Mouse (Mus musculus) hindbrain, postnatal 0 days (tissue): ENCODE results near the gene Fscn1. TPM values are rescaled to one million over a fixed set of nuclear protein-coding genes. Genes with fewer than 3 reads are reported as not detected.

Source experiments
- ATAC-seq: fragments of 200-750 bp; cut with Nextera tagmentation; 2 replicates; pipeline ENCODE4 v1.8.0; 2017; ENCODE audit warnings: mild to moderate bottlenecking, moderate TSS enrichment, moderate library complexity
- DNase-seq: peaks from one replicate; pipeline ENCODE4 v3.0.0-alpha.2; 2015; ENCODE audit warnings: low spot score
- H3K27ac ChIP-seq: fragments of 300-500 bp; sonication (generic); 2 replicates; pipeline ENCODE4 v1.5.1; 2014; ENCODE audit warnings: mild to moderate bottlenecking
- H3K27me3 ChIP-seq: fragments of 300-500 bp; sonication (generic); 2 replicates; pipeline ENCODE4 v1.6.1; 2014; ENCODE audit warnings: low read length, mixed read lengths; ENCODE audit not compliant: insufficient read depth
- H3K36me3 ChIP-seq: fragments of 300-500 bp; sonication (generic); 2 replicates; pipeline ENCODE4 v1.6.1; 2014; ENCODE audit warnings: low read length, mixed read lengths; ENCODE audit not compliant: insufficient read depth
- H3K4me1 ChIP-seq: fragments of 300-500 bp; sonication (generic); 2 replicates; pipeline ENCODE4 v1.6.1; 2014; ENCODE audit warnings: antibody characterized with exemption, low read length, mixed read lengths; ENCODE audit not compliant: insufficient read depth
- H3K4me2 ChIP-seq: fragments of 300-500 bp; sonication (generic); 2 replicates; pipeline ENCODE4 v1.6.1; 2014; ENCODE audit warnings: low read depth, mild to moderate bottlenecking, low read length, moderate library complexity, mixed read lengths
- H3K4me3 ChIP-seq: fragments of 300-500 bp; sonication (generic); 2 replicates; pipeline ENCODE4 v1.5.1; 2014; ENCODE audit warnings: low read length
- H3K9ac ChIP-seq: fragments of 300-500 bp; sonication (generic); replicated peaks from 2 replicates; pipeline ENCODE4 v1.6.1; 2014; ENCODE audit warnings: mild to moderate bottlenecking, low read length, moderate library complexity, mixed read lengths
- H3K9me3 ChIP-seq: fragments of 300-500 bp; sonication (generic); 2 replicates; pipeline ENCODE4 v1.6.1; 2016; ENCODE audit warnings: low read length, mixed read lengths
- CTCF ChIP-seq: IDR thresholded peaks from 2 replicates; pipeline ENCODE4 v1.5.1; 2016; ENCODE audit warnings: antibody characterized with exemption, control low read depth, low read depth
- WGBS: fragments of 180-500 bp; shearing (Covaris S2); extraction: QIAGEN DNeasy Blood & Tissue Kit; methylation state at CpG from one replicate; pipeline ENCODE4 v1.1.7; 2014; 5-methylcytosine and 5-hydroxymethylcytosine counted together
- polyA plus RNA-seq: library from polyadenylated mRNA; unstranded; fragments of >200 nt; fragmentation: Nextera tagmentation; extraction: Ambion mirVana; gene quantifications from 2 replicates; pipeline ENCODE4 v1.2.1, GENCODE M21; 2015
- total RNA-seq: library from RNA; depleted of rRNA; stranded (reverse); fragments of >200 nt; gene quantifications from 2 replicates; pipeline ENCODE4 v1.2.3, GENCODE M21; 2014

The Fscn1 gene
- total and polyA plus RNA-seq, 2 experiments from 2014 or later, result 457 to 613 TPM

- Histone ChIP-seq H3K36me3 (no peaks in the 10 kb centered on the region), H3K4me2 (no peak overlapping the region), H3K27ac (0 out of 2 replicates have a peak overlapping the region, but pooled peaks have one; percentile 11), H3K4me1 (no peaks in the 10 kb centered on the region), H3K27me3 (no peaks in the 10 kb centered on the region), H3K9me3 (no peaks in the 10 kb centered on the region), H3K9ac (no peak overlapping the region), H3K4me3 (no peak overlapping the region)
- ATAC-seq (no peak), DNase-seq (no peak)
- WGBS, result 65% methylated on average over 3 of the region's 3 CpGs
- no peak for TF ChIP-seq CTCF
Measured at GRCm38 (mm10) chr5:142926940-142927228, 33.3 kb upstream of the Fscn1 start.

- Histone ChIP-seq H3K4me2 (no peak overlapping the region), H3K4me3 (no peak overlapping the region), H3K9ac (no peak overlapping the region), H3K9me3 (no peaks in the 10 kb centered on the region), H3K27ac (peak overlapping the region; percentile 11; the same call in 1 of the 2 replicates), H3K4me1 (no peaks in the 10 kb centered on the region), H3K27me3 (no peaks in the 10 kb centered on the region), H3K36me3 (no peaks in the 10 kb centered on the region)
- DNase-seq (no peak), ATAC-seq (no peak)
- no peak for TF ChIP-seq CTCF
- WGBS, result 94% methylated on average over 12 of the region's 12 CpGs
Measured at GRCm38 (mm10) chr5:142927341-142927930, 32.7 kb upstream of the Fscn1 start.

DNA sequence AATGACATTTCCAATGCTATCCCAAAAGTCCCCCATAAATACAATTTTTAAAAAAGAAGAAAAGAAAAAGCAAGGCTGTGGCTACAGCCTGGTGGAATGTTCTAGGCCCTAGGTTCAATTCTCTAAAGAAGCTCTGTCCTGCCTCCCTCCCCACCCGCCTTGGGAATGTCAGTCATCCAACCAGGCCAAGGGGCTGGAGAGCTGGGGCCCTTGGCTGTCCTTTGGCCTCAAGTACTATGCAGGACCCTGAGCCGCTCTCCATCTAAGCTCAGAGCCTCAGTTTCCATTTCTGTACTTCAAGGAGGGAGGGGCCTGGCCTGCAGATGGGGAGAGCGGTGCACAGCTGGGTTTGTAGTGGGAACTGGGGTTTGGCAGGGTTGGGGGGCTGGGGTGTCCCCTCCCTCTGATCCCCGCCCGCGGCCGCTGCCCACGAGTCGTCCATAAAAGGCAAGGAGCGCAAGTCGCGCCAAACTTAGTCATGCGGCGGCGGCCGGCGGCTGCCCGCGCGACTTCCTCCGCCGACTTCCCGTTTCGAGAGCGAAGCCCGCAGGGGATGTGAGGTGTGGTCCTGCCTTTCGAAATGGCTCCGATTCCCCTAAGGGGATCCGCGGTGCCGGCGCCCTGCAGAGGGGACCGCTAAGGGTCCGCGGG is 31.3 kb upstream of the Fscn1 start:
- TF ChIP-seq CTCF, result no peak
- peak; percentile 53 for DNase-seq
- Histone ChIP-seq H3K27ac (no peak overlapping the region; the same call in 1 of the 2 replicates), H3K9me3 (no peaks in the 10 kb centered on the region), H3K9ac (peak overlapping the region; percentile 47), H3K27me3 (no peaks in the 10 kb centered on the region), H3K4me2 (peak overlapping the region; percentile 63), H3K4me1 (no peaks in the 10 kb centered on the region), H3K36me3 (no peaks in the 10 kb centered on the region), H3K4me3 (peak overlapping the region; percentile 39)
- peak; percentile 30; the same call in 1 of the 2 replicates for ATAC-seq
- 5% methylated on average over 28 of the region's 35 CpGs for WGBS

GRCm38 (mm10) chr5:142929400-142929752 is 30.8 kb upstream of the Fscn1 start:
- Histone ChIP-seq H3K9me3 (no peaks in the 10 kb centered on the region), H3K4me2 (peak overlapping the region; percentile 63), H3K27me3 (no peaks in the 10 kb centered on the region), H3K4me1 (no peaks in the 10 kb centered on the region), H3K36me3 (no peaks in the 10 kb centered on the region), H3K9ac (peak overlapping the region; percentile 47), H3K27ac (no peak overlapping the region; the same call in 1 of the 2 replicates), H3K4me3 (peak overlapping the region; percentile 39)
- WGBS, result 21% methylated on average over 4 of the region's 4 CpGs
- ATAC-seq (peak; percentile 39; the same call in 1 of the 2 replicates), DNase-seq (no peak)
- TF ChIP-seq CTCF, result no peak

GRCm38 (mm10) chr5:142931241-142931745 is 28.9 kb upstream of the Fscn1 start:
- no peak overlapping the region for H3K27ac ChIP-seq
- DNase-seq (no peak), ATAC-seq (no peak)
- H3K36me3 ChIP-seq, result no peaks in the 10 kb centered on the region
- no peaks in the 10 kb centered on the region for H3K4me1 ChIP-seq
- no peaks in the 10 kb centered on the region for H3K27me3 ChIP-seq
- H3K4me3 ChIP-seq, result no peak overlapping the region
- 90% methylated on average over 9 of the region's 9 CpGs for WGBS
- H3K9ac ChIP-seq, result no peak overlapping the region
- no peaks in the 10 kb centered on the region for H3K9me3 ChIP-seq
- TF ChIP-seq CTCF, result no peak
- H3K4me2 ChIP-seq, result no peak overlapping the region

DNA sequence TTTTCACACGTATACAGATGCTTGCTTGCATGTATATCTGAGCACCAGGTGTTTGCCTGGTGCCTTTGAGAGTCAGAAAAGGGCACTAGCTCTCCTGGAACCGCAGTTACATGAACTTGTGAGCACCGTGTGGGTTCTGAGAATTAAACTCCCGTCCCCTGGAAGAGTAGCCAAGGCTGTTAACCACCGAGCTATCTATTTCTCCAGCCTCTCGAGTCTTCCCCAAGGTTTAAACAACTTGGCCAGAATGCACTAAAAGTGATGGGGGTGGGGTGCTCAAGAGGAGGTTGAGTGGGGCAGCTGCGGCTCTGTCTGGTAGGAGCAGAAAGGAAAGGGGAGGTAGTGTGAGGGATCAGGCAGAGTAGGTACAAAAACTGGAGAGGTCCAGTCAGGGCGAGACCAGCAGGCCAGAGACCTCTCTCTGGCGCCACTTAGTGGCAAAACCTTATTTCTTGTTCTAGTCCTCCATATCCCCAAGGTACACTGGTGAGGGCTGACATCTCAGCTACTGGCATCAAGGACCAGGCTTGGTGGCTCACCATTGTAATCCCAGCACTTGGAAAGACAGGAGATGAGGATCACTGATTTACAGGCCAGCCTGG is 28.0 kb upstream of the Fscn1 start:
- WGBS, result 27% methylated on average over 9 of the region's 9 CpGs

DNA sequence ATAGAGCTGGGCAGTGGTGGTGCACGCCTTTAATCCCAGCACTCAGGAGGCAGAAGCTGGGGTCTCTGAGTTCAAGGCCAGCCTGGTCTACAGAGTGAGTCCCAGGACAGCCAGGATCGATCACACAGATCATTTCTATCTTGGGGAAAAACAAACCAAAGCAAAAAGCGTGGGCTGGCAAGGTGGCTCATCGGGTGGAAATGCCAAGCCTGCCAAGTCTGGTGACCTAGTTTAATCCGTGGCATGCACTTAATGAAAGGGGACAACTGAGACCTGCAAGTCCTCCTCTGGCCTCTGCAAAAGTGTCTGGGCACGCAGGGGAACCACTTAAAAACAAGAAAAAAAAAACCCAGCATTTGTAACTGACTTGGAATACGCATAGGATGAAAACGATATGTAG is 27.4 kb upstream of the Fscn1 start:
- WGBS, result 69% methylated on average over 8 of the region's 8 CpGs
- Histone ChIP-seq H3K4me2 (no peak overlapping the region), H3K9ac (no peak overlapping the region), H3K9me3 (no peaks in the 10 kb centered on the region), H3K4me1 (no peaks in the 10 kb centered on the region), H3K36me3 (no peaks in the 10 kb centered on the region), H3K27ac (no peak overlapping the region), H3K4me3 (no peak overlapping the region), H3K27me3 (no peaks in the 10 kb centered on the region)
- no peak for DNase-seq
- TF ChIP-seq CTCF, result no peak
- no peak for ATAC-seq

More for the DNA sequence above, 28.0 kb upstream of the Fscn1 start:
- Histone ChIP-seq H3K27ac (no peak overlapping the region), H3K4me1 (no peaks in the 10 kb centered on the region), H3K27me3 (no peaks in the 10 kb centered on the region), H3K4me2 (no peak overlapping the region), H3K4me3 (no peak overlapping the region), H3K9me3 (no peaks in the 10 kb centered on the region), H3K9ac (no peak overlapping the region), H3K36me3 (no peaks in the 10 kb centered on the region)
- peak; percentile 41 for ATAC-seq
- DNase-seq, result peak; percentile 65
- peak; percentile 65 for TF ChIP-seq CTCF
